Mouse (Mus musculus) embryonic stem cell, embryonic (primary cell): ENCODE results near the gene Lsm4.

ENCODE experiments used
- CTCF ChIA-PET, 4 experiments: fragments of 300-600 bp in 2 of 4; fragments of 350-600 bp in 2 of 4; sonication (Branson Sonifier 250); formaldehyde crosslinking; loops; one replicate each; lab custom pipeline; 2022; ENCODE audit warnings: inconsistent platforms in 2 of 4; lab: Charles Lee
- POLR2A ChIA-PET, 4 experiments: fragments of 300-600 bp in 2 of 4; fragments of 350-600 bp in 2 of 4; sonication (Branson Sonifier 250); formaldehyde crosslinking; loops; one replicate each; lab custom pipeline; 2022; ENCODE audit warnings: antibody characterized with exemption in 4 of 4, inconsistent platforms in 1 of 4; lab: Charles Lee

Lsm4 gene

DNA sequence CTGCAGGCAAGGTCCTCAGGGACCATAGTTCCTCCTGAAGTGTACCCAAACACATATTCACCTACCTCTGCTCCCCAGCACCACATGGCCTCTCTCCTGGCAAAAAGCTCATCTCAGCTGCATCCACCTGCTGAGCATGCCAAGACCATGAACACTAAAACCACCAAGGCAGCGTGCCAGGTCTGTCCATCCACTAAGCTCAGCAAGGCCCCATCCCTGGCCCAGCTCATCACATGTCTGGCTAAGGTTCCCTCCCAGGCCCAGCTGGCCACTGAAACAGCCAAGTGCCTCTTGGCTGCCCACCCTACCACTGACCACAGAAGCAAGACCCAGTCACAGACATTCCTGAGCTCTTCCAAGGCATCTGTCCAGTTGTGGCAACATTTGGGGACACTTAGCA, 37.2 kb downstream of the Lsm4 start:
- ChIA-PET POLR2A (interaction anchor here in 3 of 4 experiments (0.7 to 4.7 kb wide), 13 partner anchors 8 to 130 kb away, joined by 3 to 50 read pairs (median 5); partner anchors contain the start of genes Jund (in 2 of the 3), Lsm4 (in 2 of the 3), Arrdc2 (in 1 of the 3) and Gm3336 (in 1 of the 3)), CTCF (interaction anchor here (0.6 to 1.4 kb wide), 9 partner anchors 8 to 134 kb away, joined by 3 to 10 read pairs (median 3); partner anchors contain the start of genes Gm3336 (in 1 of the 4) and Lsm4 (in 1 of the 4))

- CTCF ChIA-PET = interaction anchor here in 2 of 4 experiments (0.7 to 1.2 kb wide), 2 partner anchors 81 to 133 kb away, joined by 3 to 5 read pairs; no protein-coding TSS in a partner anchor
- POLR2A ChIA-PET = interaction anchor here in 3 of 4 experiments (0.6 to 4.7 kb wide), 5 partner anchors 11 to 895 kb away, joined by 3 to 50 read pairs (median 4); partner anchors contain the start of genes Jund (in 2 of the 3) and Lsm4 (in 1 of the 3)
Observed at GRCm38 (mm10) chr8:70711041-70711440, 38.0 kb downstream of the Lsm4 start.

- CTCF ChIA-PET = no interaction called here
- POLR2A ChIA-PET = interaction anchor here in 3 of 4 experiments (0.5 to 8.0 kb wide), 8 partner anchors 15 to 184 kb away, joined by 3 to 99 read pairs (median 6); partner anchors contain the start of genes Jund (in 2 of the 3), Arrdc2 (in 1 of the 3), Lsm4 (in 1 of the 3) and Pgpep1 (in 1 of the 3)
Observed at GRCm38 (mm10) chr8:70713991-70714390, 40.9 kb downstream of the Lsm4 start.

DNA sequence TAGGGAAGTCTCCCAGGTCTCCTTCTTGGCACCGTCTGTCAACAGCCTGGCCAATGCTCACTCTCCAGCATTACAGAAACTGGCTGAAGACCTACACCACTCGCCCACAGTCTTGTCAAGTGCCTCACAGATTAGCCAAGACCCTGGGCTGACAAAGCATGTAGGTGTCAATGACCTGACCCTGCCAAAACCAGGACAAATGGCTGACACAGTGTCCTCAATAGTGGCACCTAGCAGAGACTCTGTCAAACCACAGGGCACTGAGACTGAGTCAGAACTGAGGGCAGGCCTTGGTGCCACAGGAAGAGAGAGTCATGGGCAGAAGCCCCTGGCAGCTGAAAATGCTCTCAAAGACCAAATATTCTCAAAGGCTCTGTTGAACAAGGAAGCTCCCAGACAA, 42.0 kb downstream of the Lsm4 start:
- POLR2A ChIA-PET = interaction anchor here in 3 of 4 experiments (0.6 to 8.0 kb wide), 10 partner anchors 14 to 142 kb away, joined by 3 to 99 read pairs (median 5); partner anchors contain the start of genes Arrdc2 (in 2 of the 3), Jund (in 2 of the 3), Lsm4 (in 1 of the 3) and Pgpep1 (in 1 of the 3)
- CTCF ChIA-PET = interaction anchor here in 2 of 4 experiments (0.6 to 1.1 kb wide), 2 partner anchors 11 to 130 kb away, joined by 3 to 5 read pairs; no protein-coding TSS in a partner anchor

DNA sequence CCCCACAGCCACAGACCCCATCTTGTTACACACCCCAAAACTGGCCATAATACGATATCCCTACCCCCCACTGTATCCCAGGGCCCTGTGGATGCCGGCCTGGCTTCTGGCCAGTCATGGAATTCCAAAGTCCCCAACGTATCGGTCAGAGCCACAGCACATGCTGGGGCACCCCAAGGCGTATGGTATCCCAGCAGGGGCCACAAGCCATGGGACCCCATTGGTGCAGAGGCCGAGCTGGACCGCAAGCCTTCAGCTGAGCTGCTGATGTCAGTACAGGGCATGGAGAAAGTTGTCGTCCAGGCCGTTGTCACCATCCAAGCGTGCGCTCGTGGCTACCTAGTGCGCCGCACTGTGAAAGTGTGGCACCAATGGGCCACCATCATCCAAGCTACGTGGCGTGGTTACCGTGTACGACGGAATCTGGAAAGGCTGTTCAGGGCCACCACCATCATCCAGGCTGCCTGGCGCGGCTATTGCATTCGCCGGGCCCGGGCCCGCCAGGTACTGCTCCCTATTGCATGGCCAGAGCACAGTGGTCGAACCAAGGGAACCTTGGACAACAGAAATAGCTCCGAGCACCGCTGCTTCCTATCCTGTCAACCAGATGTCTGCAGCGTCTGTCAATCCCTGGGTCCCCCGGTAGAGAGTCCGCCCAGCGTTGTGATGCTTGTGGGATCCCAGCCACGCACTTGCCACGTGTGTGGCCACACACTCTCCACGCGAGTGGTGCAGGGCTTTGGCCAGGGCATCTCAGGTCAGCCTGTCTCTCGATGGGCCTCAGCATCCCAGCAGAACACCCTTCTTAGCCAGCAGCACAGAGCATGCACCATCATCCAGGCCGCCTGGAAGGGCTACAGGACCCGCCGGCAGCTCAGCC, 43.7 kb downstream of the Lsm4 start:
- CTCF ChIA-PET = interaction anchor here (0.6 to 10.1 kb wide), 18 partner anchors 13 to 312 kb away, joined by 3 to 79 read pairs (median 3); partner anchors contain the start of genes Arrdc2 (in 1 of the 4), Jund (in 1 of the 4) and Rab3a (in 1 of the 4)
- POLR2A ChIA-PET = interaction anchor here (0.5 to 8.0 kb wide), 28 partner anchors 8 to 181 kb away, joined by 3 to 99 read pairs (median 4); partner anchors contain the start of genes Arrdc2 (in 3 of the 4), Jund (in 3 of the 4), Iqcn (in 2 of the 4) and Lsm4 (in 1 of the 4)

GRCm38 (mm10) chr8:70718297-70718696, 45.2 kb downstream of the Lsm4 start, which contains the start of gene Gm3336:
TSS of gene Gm3336 (plus strand) at chr8:70718543.
- CTCF ChIA-PET = interaction anchor here (0.5 to 10.1 kb wide), 80 partner anchors 9 to 723 kb away, joined by 3 to 92 read pairs (median 4); partner anchors contain the start of genes Arrdc2 (in 3 of the 4), Lsm4 (in 3 of the 4), Mpv17l2 (in 3 of the 4) and Rab3a (in 3 of the 4)
- POLR2A ChIA-PET = interaction anchor here (0.5 to 8.0 kb wide), 53 partner anchors 8 to 604 kb away, joined by 3 to 99 read pairs (median 3); partner anchors contain the start of genes Arrdc2 (in 3 of the 4), Jund (in 3 of the 4), Rab3a (in 3 of the 4) and Map1s (in 2 of the 4)

- POLR2A ChIA-PET = interaction anchor here in 1 of 4 experiments (1.8 kb wide), 1 partner anchor 121 kb away, joined by 7 read pairs; no protein-coding TSS in a partner anchor
- CTCF ChIA-PET = interaction anchor here in 2 of 4 experiments (0.6 to 10.1 kb wide), 6 partner anchors 11 to 123 kb away, joined by 3 to 92 read pairs (median 6); partner anchors contain the start of genes Rab3a (in 2 of the 2) and Arrdc2 (in 1 of the 2)
Observed at GRCm38 (mm10) chr8:70719796-70720270, 46.8 kb downstream of the Lsm4 start.

DNA sequence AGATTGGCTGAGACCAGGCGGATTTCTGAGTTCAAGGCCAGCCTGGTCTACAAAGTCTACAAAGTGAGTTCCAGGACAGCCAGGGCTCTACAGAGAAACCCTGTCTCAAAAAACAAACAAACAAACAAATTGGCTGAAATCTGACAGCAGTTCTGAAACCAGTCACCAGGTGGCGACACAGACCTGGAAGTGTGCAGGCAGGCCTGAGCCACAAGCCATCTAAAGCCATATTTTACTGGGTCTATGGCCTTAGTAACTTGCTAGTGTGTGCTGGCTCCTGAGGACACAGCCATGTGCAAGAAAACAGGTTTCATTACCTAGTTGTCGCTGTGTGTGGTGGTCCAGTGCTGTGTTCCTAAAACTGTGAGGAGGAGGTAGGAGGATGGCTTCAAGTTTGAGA, 47.7 kb downstream of the Lsm4 start:
- CTCF ChIA-PET = interaction anchor here in 3 of 4 experiments (0.7 to 10.1 kb wide), 6 partner anchors 10 to 162 kb away, joined by 3 to 92 read pairs (median 6); partner anchors contain the start of genes Rab3a (in 2 of the 3) and Arrdc2 (in 1 of the 3)

DNA sequence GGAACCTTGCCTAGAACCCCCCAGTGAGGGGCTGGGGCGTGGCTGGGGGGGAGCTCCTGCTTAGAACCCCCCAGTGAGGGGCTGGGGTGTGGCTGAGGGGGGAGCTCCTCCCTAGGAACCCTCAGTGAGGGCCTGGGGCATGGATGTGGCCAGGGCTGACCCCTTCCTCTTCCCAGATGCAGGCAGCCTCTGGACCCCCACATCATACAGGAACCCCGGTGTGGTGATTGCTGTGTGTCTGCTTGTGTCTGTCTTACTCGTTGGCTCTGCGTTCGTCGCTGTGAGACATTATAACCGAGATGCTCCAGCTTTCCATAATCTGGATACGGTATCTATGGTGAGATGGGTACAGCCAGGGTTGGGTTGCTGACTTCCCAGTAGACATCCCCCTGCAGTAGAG, 48.6 kb downstream of the Lsm4 start:
- POLR2A ChIA-PET = interaction anchor here in 2 of 4 experiments (0.6 to 1.4 kb wide), 7 partner anchors 23 to 118 kb away, joined by 3 to 5 read pairs (median 3); partner anchors contain the start of genes Arrdc2 (in 1 of the 2) and Jund (in 1 of the 2)
- CTCF ChIA-PET = interaction anchor here (0.7 to 10.1 kb wide), 11 partner anchors 9 to 163 kb away, joined by 3 to 92 read pairs (median 4); partner anchors contain the start of genes Rab3a (in 2 of the 4), Arrdc2 (in 1 of the 4) and Mast3 (in 1 of the 4)

More for the DNA sequence above, 47.7 kb downstream of the Lsm4 start:
- POLR2A ChIA-PET = interaction anchor here in 1 of 4 experiments (1.4 kb wide), 1 partner anchor 119 kb away, joined by 5 read pairs; the partner anchor contains the start of gene Arrdc2

DNA sequence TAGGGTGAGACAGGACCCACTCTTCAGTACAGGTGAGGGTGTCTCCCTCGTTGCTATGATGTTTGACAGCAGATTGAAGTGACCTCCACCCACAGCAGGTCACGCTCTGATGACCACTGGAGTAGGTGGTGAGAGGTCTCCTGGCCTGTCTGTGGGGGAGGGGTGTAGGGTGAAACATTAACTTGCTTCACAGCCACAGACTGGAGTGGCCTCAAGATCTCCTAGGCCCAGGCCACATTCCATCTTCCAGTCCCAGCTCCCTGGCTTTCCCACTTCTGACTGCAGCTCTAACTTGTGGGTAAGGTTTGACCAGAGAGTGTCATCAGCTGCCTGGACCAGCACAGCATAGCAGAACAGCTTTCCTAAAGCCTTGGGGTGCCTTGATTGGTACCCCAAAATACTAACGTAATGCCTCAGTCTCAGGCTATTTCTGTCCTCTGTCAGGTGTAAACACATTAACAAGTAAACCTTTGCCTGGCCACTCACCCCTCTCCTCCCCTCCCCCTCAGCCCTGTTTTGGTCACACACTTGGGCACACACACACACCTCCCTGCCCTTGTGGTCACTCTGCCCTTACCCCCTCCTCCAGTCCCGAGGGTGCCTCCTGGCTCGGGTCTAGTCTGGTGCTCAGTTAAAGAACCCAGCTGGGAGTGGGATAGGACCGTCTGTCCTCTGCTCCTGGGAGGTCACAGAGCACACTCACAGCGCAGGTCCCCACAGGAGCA, 50.6 kb downstream of the Lsm4 start, which contains the start of gene Pde4c:
Gene Pde4c (plus strand): TSS at position 235 of the 725 bp plus-strand sequence.
- CTCF ChIA-PET = interaction anchor here in 3 of 4 experiments (0.8 to 10.1 kb wide), 9 partner anchors 28 to 121 kb away, joined by 3 to 92 read pairs (median 3); partner anchors contain the start of genes Rab3a (in 2 of the 3), Arrdc2 (in 1 of the 3) and Mpv17l2 (in 1 of the 3)
- POLR2A ChIA-PET = interaction anchor here in 3 of 4 experiments (0.5 to 5.1 kb wide), 25 partner anchors 9 to 173 kb away, joined by 3 to 28 read pairs (median 4); partner anchors contain the start of genes Jund (in 2 of the 3), Mpv17l2 (in 2 of the 3), Rab3a (in 2 of the 3) and Arrdc2 (in 1 of the 3)

DNA sequence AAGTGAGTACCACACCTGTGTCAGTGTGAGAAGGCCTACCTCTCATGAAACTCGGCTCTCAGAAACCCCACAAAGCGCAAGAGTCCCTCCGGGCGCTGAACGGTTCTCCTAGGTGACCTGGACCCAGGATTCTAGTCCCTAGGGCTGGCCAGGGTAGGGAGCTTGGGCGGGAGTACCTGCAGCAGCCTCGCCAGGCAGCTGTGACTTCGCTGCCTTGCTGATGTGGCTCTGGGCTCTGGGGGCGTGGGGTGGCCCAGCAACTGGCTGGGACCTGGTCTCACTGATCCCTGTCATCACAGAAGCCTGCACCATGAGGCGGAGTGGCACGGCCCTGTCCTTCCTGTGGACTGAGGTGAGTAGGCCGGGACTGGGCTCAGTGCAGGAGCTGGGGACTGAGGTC, 51.2 kb downstream of the Lsm4 start:
- CTCF ChIA-PET = interaction anchor here in 3 of 4 experiments (0.6 to 10.1 kb wide), 10 partner anchors 28 to 120 kb away, joined by 3 to 92 read pairs (median 3); partner anchors contain the start of genes Rab3a (in 2 of the 3), Arrdc2 (in 1 of the 3) and Mpv17l2 (in 1 of the 3)

GRCm38 (mm10) chr8:70725792-70726447, 52.9 kb downstream of the Lsm4 start:
- ChIA-PET CTCF (interaction anchor here (0.6 to 10.1 kb wide), 9 partner anchors 10 to 345 kb away, joined by 3 to 79 read pairs (median 4); partner anchors contain the start of genes Rab3a (in 2 of the 4) and Mast3 (in 1 of the 4)), POLR2A (interaction anchor here in 3 of 4 experiments (0.6 to 5.1 kb wide), 11 partner anchors 27 to 171 kb away, joined by 3 to 28 read pairs (median 3); partner anchors contain the start of genes Arrdc2 (in 2 of the 3), Jund (in 2 of the 3) and Rpl18a (in 1 of the 3))

More for the DNA sequence above, 51.2 kb downstream of the Lsm4 start:
- POLR2A ChIA-PET = interaction anchor here in 3 of 4 experiments (0.5 to 5.1 kb wide), 21 partner anchors 8 to 173 kb away, joined by 3 to 28 read pairs (median 4); partner anchors contain the start of genes Jund (in 2 of the 3), Rab3a (in 2 of the 3), Arrdc2 (in 1 of the 3) and Lsm4 (in 1 of the 3)

DNA sequence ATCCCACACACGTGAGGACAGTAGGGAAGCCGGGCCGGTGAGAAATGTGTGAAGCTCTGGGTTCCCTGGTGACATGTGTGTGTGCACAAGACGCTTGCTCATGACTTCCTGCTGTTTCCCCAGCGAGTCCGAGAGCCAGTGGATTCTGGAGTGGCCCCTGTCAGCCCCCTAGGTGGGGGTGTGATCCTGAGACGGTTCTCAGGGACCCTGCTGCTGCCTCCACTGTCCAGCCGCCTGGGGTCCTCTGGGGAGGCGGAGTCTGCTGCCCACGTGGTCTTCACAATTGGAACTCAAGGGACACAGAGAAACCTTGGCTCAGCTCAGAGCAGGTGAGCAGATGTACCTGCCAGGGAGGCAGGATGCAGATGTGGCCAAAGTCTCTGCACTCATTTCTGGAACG, 53.7 kb downstream of the Lsm4 start:
- CTCF ChIA-PET = interaction anchor here in 3 of 4 experiments (0.6 to 10.1 kb wide), 7 partner anchors 25 to 195 kb away, joined by 3 to 79 read pairs (median 4); partner anchors contain the start of genes Rab3a (in 2 of the 3) and Mast3 (in 1 of the 3)

More for the DNA sequence above, 53.7 kb downstream of the Lsm4 start:
- POLR2A ChIA-PET = interaction anchor here in 3 of 4 experiments (0.5 to 5.1 kb wide), 11 partner anchors 27 to 353 kb away, joined by 3 to 28 read pairs (median 3); partner anchors contain the start of genes Jund (in 2 of the 3), Arrdc2 (in 1 of the 3), Lsm4 (in 1 of the 3) and Rpl18a (in 1 of the 3)
